In the genomic region with DNA sequence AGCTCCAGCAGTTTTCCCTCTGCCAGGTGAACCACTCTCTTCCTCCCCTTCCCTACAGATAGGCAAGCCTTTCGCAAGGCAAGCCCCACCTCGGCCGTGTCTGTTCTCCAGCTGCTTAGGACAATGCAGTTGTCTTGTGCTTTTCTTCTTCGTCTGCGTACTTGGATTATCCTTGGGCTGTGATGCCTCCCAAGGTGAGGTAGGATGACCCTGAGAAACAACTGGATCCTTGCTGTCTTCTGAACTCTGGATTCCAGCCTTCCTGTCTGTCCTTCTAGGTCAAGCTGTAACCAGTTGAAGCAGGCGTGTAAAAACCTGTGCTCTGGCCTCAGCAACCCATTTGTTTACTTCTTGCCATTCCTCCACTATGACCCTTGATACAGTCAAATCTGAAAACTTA, we compare ENCODE assay signal across 16 mouse cellular contexts.
"Had no signal": no experiment of that assay in that cellular context is flagged by ENCODE, and none has a peak within 500 bp of the region (broad histone marks: within the 10 kb centered on the region; RNA-seq: fewer than 3 reads in every experiment).

No protein-coding gene starts in this region.

- H3K4me1 ChIP-seq: limb, embryonic 12.5 days; liver, embryonic 13.5 days; lung, embryonic 15.5 days; midbrain, embryonic 12.5 days had no signal

- H3K4me3 ChIP-seq: layer of hippocampus, adult 2 months; limb, embryonic 12.5 days; liver, embryonic 13.5 days; lung, embryonic 15.5 days; megakaryocyte, embryonic 14.5 days; midbrain, embryonic 12.5 days; stomach, embryonic 15.5 days had no signal

- H3K27me3 ChIP-seq: limb, embryonic 12.5 days; liver, embryonic 13.5 days; lung, embryonic 15.5 days; megakaryocyte, embryonic 14.5 days; midbrain, embryonic 12.5 days; stomach, embryonic 15.5 days had no signal

- H3K27ac ChIP-seq: layer of hippocampus, adult 2 months; limb, embryonic 12.5 days; liver, embryonic 13.5 days; lung, embryonic 15.5 days; macrophage; midbrain, embryonic 12.5 days; stomach, embryonic 15.5 days had no signal

- DNase-seq: kidney, adult 2 months; kidney, postnatal 36 days; liver; liver, embryonic 13.5 days; liver, postnatal 0 days; lung, postnatal 14 days; right cerebral cortex, postnatal 14 days; thymus, postnatal 36 days had no signal

- H3K9ac ChIP-seq: limb, embryonic 12.5 days; liver, embryonic 13.5 days; liver, postnatal 0 days; lung, embryonic 15.5 days; midbrain, embryonic 12.5 days; stomach, embryonic 15.5 days had no signal

- H3K4me2 ChIP-seq: limb, embryonic 12.5 days; liver, embryonic 13.5 days; lung, embryonic 15.5 days; midbrain, embryonic 12.5 days; stomach, embryonic 15.5 days had no signal

- H3K9me3 ChIP-seq: limb, embryonic 12.5 days; liver, embryonic 13.5 days; lung, embryonic 15.5 days; megakaryocyte, embryonic 14.5 days; midbrain, embryonic 12.5 days; stomach, embryonic 15.5 days had no signal

- H3K36me3 ChIP-seq: limb, embryonic 12.5 days; liver, embryonic 13.5 days; lung, embryonic 15.5 days; midbrain, embryonic 12.5 days; stomach, embryonic 15.5 days had no signal

- ATAC-seq: intestine, embryonic 16.5 days; liver, postnatal 0 days had no signal
